Mouse (Mus musculus) kidney, adult 2 months (tissue): Measurements from ENCODE around the gene Eif2b3. TPM values are rescaled to one million over a fixed set of nuclear protein-coding genes. Genes with fewer than 3 reads are reported as not detected.
A peak's percentile ranks its signal among the peaks of the same experiment; 100 is the strongest.

Source experiments
- DNase-seq: peaks from one replicate; pipeline ENCODE4 v3.0.0; 2021
- H3K27ac ChIP-seq: fragments of 200-500 bp; 2 replicates; pipeline ENCODE4 v1.5.1; 2012; ENCODE audit warnings: low read depth, low read length, control low read depth, inconsistent platforms; ENCODE audit not compliant: insufficient read depth
- H3K27me3 ChIP-seq: fragments of 200-500 bp; replicated peaks from 2 replicates; pipeline ENCODE4 v1.6.1; 2012; ENCODE audit warnings: mild to moderate bottlenecking, moderate library complexity, low read length, inconsistent platforms; ENCODE audit not compliant: control insufficient read depth, insufficient read depth
- H3K36me3 ChIP-seq: fragments of 200-500 bp; 2 replicates; pipeline ENCODE4 v1.6.1; 2012; ENCODE audit warnings: mild to moderate bottlenecking, moderate library complexity, low read length, inconsistent platforms; ENCODE audit not compliant: control insufficient read depth, insufficient read depth
- H3K4me1 ChIP-seq: fragments of 200-500 bp; 2 replicates; pipeline ENCODE4 v1.6.1; 2011; ENCODE audit warnings: low read length; ENCODE audit not compliant: control insufficient read depth, insufficient read depth
- H3K4me3 ChIP-seq: fragments of 200-500 bp; 2 replicates; pipeline ENCODE4 v1.5.1; 2011; ENCODE audit warnings: mild to moderate bottlenecking, low read depth, low read length, control low read depth; ENCODE audit not compliant: insufficient read depth
- CTCF ChIP-seq: fragments of 200-500 bp; conservative IDR thresholded peaks from 2 replicates; pipeline ENCODE4 v1.5.1; 2011; ENCODE audit warnings: low read depth, mild to moderate bottlenecking, control low read depth, low read length, moderate library complexity, mixed read lengths; ENCODE audit not compliant: insufficient read depth, insufficient read length
- POLR2A ChIP-seq: fragments of 200-500 bp; IDR thresholded peaks from one replicate; pipeline ENCODE4 v1.6.1; 2011; ENCODE audit warnings: low read depth, low read length, control low read depth
- WGBS: fragments of 180-500 bp; shearing (Covaris S2); methylation state at CpG from one replicate; pipeline ENCODE4 v1.1.7; 2018; 5-methylcytosine and 5-hydroxymethylcytosine counted together
- polyA plus RNA-seq: library from polyadenylated mRNA; depleted of rRNA; stranded (reverse); fragments of >200 nt; gene quantifications from 2 replicates; pipeline ENCODE4 v1.2.3, GENCODE M21; 2012

Gene Eif2b3
- polyA plus RNA-seq, 1 experiment = 9.2 TPM

- Histone ChIP-seq H3K27ac (no peak overlapping the region), H3K36me3 (peaks cover 2% of the 10 kb centered on the region), H3K4me3 (no peak overlapping the region), H3K4me1 (no peaks in the 10 kb centered on the region), H3K27me3 (no peaks in the 10 kb centered on the region)
- 93% methylated on average over 7 of the region's 7 CpGs for WGBS
- DNase-seq = no peak
- TF ChIP-seq POLR2A (no peak), CTCF (no peak)
Observed at GRCm38 (mm10) chr4:117068035-117068434, 48.8 kb downstream of the Eif2b3 start.

GRCm38 (mm10) chr4:117069647-117070046, 50.4 kb downstream of the Eif2b3 start:
- H3K27me3 ChIP-seq = no peaks in the 10 kb centered on the region
- H3K27ac ChIP-seq = no peak overlapping the region
- WGBS = 97% methylated on average over 1 of the region's 1 CpGs
- no peak overlapping the region for H3K4me3 ChIP-seq
- H3K4me1 ChIP-seq = no peaks in the 10 kb centered on the region
- TF ChIP-seq POLR2A (no peak), CTCF (no peak)
- no peak for DNase-seq
- peaks cover 2% of the 10 kb centered on the region for H3K36me3 ChIP-seq

GRCm38 (mm10) chr4:117070624-117071023, 51.4 kb downstream of the Eif2b3 start:
- Histone ChIP-seq H3K36me3 (no peaks in the 10 kb centered on the region; the same call in none of the 2 replicates), H3K27me3 (no peaks in the 10 kb centered on the region), H3K4me3 (no peak overlapping the region), H3K4me1 (no peaks in the 10 kb centered on the region), H3K27ac (no peak overlapping the region)
- no peak for DNase-seq
- 80% methylated on average over 4 of the region's 4 CpGs for WGBS
- TF ChIP-seq POLR2A (no peak), CTCF (no peak)

GRCm38 (mm10) chr4:117071183-117071582, 52.0 kb downstream of the Eif2b3 start:
- 93% methylated on average over 5 of the region's 5 CpGs for WGBS
- TF ChIP-seq CTCF (no peak), POLR2A (no peak)
- Histone ChIP-seq H3K4me1 (no peaks in the 10 kb centered on the region), H3K4me3 (no peak overlapping the region), H3K27ac (no peak overlapping the region), H3K36me3 (no peaks in the 10 kb centered on the region; the same call in none of the 2 replicates), H3K27me3 (no peaks in the 10 kb centered on the region)
- no peak for DNase-seq

GRCm38 (mm10) chr4:117087948-117088640, 68.9 kb downstream of the Eif2b3 start:
- TF ChIP-seq CTCF (no peak), POLR2A (no peak)
- 70% methylated on average over 7 of the region's 7 CpGs for WGBS
- DNase-seq = no peak
- no peak overlapping the region for H3K27ac ChIP-seq
- H3K27me3 ChIP-seq = no peaks in the 10 kb centered on the region
- H3K36me3 ChIP-seq = no peaks in the 10 kb centered on the region; the same call in 1 of the 2 replicates
- H3K4me3 ChIP-seq = no peak overlapping the region
- H3K4me1 ChIP-seq = no peaks in the 10 kb centered on the region

- Histone ChIP-seq H3K4me1 (no peaks in the 10 kb centered on the region), H3K27me3 (no peaks in the 10 kb centered on the region), H3K36me3 (no peaks in the 10 kb centered on the region; the same call in 1 of the 2 replicates), H3K4me3 (no peak overlapping the region), H3K27ac (no peak overlapping the region)
- TF ChIP-seq CTCF = no peak
- no peak for TF ChIP-seq POLR2A
- 77% methylated on average over 7 of the region's 7 CpGs for WGBS
- no peak for DNase-seq
Observed at GRCm38 (mm10) chr4:117090586-117090985, 71.4 kb downstream of the Eif2b3 start.

GRCm38 (mm10) chr4:117094626-117095361, 75.6 kb downstream of the Eif2b3 start:
- Histone ChIP-seq H3K4me1 (no peaks in the 10 kb centered on the region), H3K36me3 (no peaks in the 10 kb centered on the region), H3K27ac (0 out of 2 replicates have a peak overlapping the region, but pooled peaks have one; percentile 52), H3K4me3 (no peak overlapping the region), H3K27me3 (no peaks in the 10 kb centered on the region)
- WGBS = 66% methylated on average over 3 of the region's 3 CpGs
- TF ChIP-seq POLR2A = no peak
- DNase-seq = peak; percentile 70
